Mouse (Mus musculus) cortical plate, adult 2 months (tissue): Measurements from ENCODE around the gene Car5a.

Experiments
- CTCF ChIP-seq: fragments of 200-500 bp; IDR thresholded peaks from 2 replicates; pipeline ENCODE4 v1.5.1; 2011; ENCODE audit warnings: mild to moderate bottlenecking, control low read depth, low read length; ENCODE audit not compliant: insufficient read depth; ENCODE audit errors: extremely low read depth
- POLR2A ChIP-seq: fragments of 200-500 bp; IDR thresholded peaks from 2 replicates; pipeline ENCODE4 v1.6.1; 2011; ENCODE audit warnings: mild to moderate bottlenecking, low read length, control low read depth; ENCODE audit not compliant: insufficient read depth; ENCODE audit errors: extremely low read depth

GRCm38 (mm10) chr8:121889810-121890785, 54.6 kb downstream of the Car5a start:
- TF ChIP-seq POLR2A (no peak), CTCF (no peak)
